Mouse (Mus musculus) adrenal gland, adult 18-20 months (tissue): ENCODE data around the gene Eif3d. TPM values are rescaled to one million over a fixed set of nuclear protein-coding genes. Genes with fewer than 3 reads are reported as not detected.
A peak's percentile ranks its signal among the peaks of the same experiment; 100 is the strongest.

Experiments
- DNase-seq, 2 experiments: peaks; one replicate each; pipeline ENCODE4 v3.0.0; 2021 to 2022; ENCODE audit warnings: low spot score in 2 of 2
- total RNA-seq, 2 experiments: library from RNA; stranded (reverse); gene quantifications; 1 replicate in 1 of 2; 2 replicates in 1 of 2; pipeline ENCODE4 v1.2.3; 2021

Gene Eif3d
- total RNA-seq, 2 experiments from 2014 or later, result 149 to 156 TPM

GRCm38 (mm10) chr15:77955440-77956403 lies 14.9 kb downstream of the Eif3d start:
- peak in 1 of 2 experiments; percentile 32 for DNase-seq

- DNase-seq, result no peak
Measured at GRCm38 (mm10) chr15:77954362-77954761, 16.3 kb downstream of the Eif3d start.

GRCm38 (mm10) chr15:77952921-77953320 lies 17.7 kb downstream of the Eif3d start:
- no peak for DNase-seq

GRCm38 (mm10) chr15:77949061-77949460 lies 21.6 kb downstream of the Eif3d start:
- DNase-seq, result no peak

- no peak for DNase-seq
Measured at GRCm38 (mm10) chr15:77945711-77946110, 24.9 kb downstream of the Eif3d start.

GRCm38 (mm10) chr15:77941563-77941962 lies 29.1 kb downstream of the Eif3d start:
- no peak for DNase-seq

GRCm38 (mm10) chr15:77938516-77938915 lies 32.1 kb downstream of the Eif3d start:
- no peak for DNase-seq

GRCm38 (mm10) chr15:77935673-77936375 lies 34.8 kb downstream of the Eif3d start:
- no peak for DNase-seq

GRCm38 (mm10) chr15:77934968-77935367 lies 35.6 kb downstream of the Eif3d start:
- no peak for DNase-seq

GRCm38 (mm10) chr15:77934326-77934725 lies 36.3 kb downstream of the Eif3d start:
- no peak for DNase-seq

- DNase-seq, result peak; percentile 100
Measured at GRCm38 (mm10) chr15:77933770-77934169, 36.8 kb downstream of the Eif3d start.

- no peak for DNase-seq
Measured at GRCm38 (mm10) chr15:77933222-77933621, 37.4 kb downstream of the Eif3d start.

GRCm38 (mm10) chr15:77931689-77932016 lies 39.0 kb downstream of the Eif3d start:
- DNase-seq, result no peak

- no peak for DNase-seq
Measured at GRCm38 (mm10) chr15:77930986-77931688, 39.5 kb downstream of the Eif3d start.

- DNase-seq, result no peak
Measured at GRCm38 (mm10) chr15:77929804-77930203, 40.8 kb downstream of the Eif3d start.

GRCm38 (mm10) chr15:77928673-77929331 lies 41.8 kb downstream of the Eif3d start, which contains the start of gene Txn2:
Gene Txn2, minus strand, starts transcription at chr15:77929006.
- DNase-seq, result peak; percentile 83 to 87

GRCm38 (mm10) chr15:77928091-77928490 lies 42.5 kb downstream of the Eif3d start:
- no peak for DNase-seq

- DNase-seq, result no peak
Measured at GRCm38 (mm10) chr15:77926921-77927320, 43.7 kb downstream of the Eif3d start.

- DNase-seq, result no peak
Measured at GRCm38 (mm10) chr15:77925195-77925594, 45.4 kb downstream of the Eif3d start.

- DNase-seq, result no peak
Measured at GRCm38 (mm10) chr15:77923267-77924035, 47.2 kb downstream of the Eif3d start.
